Mouse (Mus musculus) left cerebral cortex, postnatal 4 days (tissue): ENCODE measurements around the gene Wdr19. TPM values are rescaled to one million over a fixed set of nuclear protein-coding genes. Genes with fewer than 3 reads are reported as not detected.
"Not testable (repeated sequence)": the region's sequence is repeated elsewhere in the genome, so short reads cannot be mapped to it uniquely, and the experiment has no call there.

Experiments used
- DNase-seq: peaks from one replicate; pipeline ENCODE4 v3.0.0-alpha.2; 2022
- intact Hi-C: fragments of 180-260 bp; cut with DNase I; formaldehyde crosslinking; loops from one replicate; pipeline ENCODE4 v1.15.1; 2025
- total RNA-seq, 2 experiments: library from RNA; stranded (reverse); gene quantifications; 2 replicates each; pipeline ENCODE4 v1.2.3; 2021

The Wdr19 gene
- total RNA-seq, 2 experiments from 2014 or later, result 16.3 to 19.3 TPM

- intact Hi-C loops, result no loop called here
- DNase-seq, result no peak
Observed at GRCm38 (mm10) chr5:65191601-65192000, 7.9 kb upstream of the Wdr19 start.

DNA sequence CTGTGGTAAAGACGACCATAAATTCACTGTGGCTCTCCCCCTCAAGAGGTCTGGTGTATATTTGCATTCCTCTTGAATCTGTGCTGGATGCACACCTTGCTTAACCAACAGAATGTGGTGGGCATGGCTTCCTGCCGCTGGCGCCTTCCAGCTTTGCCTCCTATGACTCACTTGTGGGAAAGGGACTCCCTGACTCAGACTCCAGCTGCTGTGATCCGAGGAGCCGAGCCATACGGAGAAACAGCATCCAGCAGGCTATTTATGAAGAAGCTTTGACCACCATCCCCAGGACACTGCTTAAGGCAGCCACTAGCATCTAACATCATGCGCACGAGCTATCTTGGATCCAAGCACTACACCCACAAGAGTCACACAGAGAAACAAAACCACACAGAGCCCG is 5.1 kb upstream of the Wdr19 start:
- intact Hi-C loops, result no loop called here
- no peak for DNase-seq

DNA sequence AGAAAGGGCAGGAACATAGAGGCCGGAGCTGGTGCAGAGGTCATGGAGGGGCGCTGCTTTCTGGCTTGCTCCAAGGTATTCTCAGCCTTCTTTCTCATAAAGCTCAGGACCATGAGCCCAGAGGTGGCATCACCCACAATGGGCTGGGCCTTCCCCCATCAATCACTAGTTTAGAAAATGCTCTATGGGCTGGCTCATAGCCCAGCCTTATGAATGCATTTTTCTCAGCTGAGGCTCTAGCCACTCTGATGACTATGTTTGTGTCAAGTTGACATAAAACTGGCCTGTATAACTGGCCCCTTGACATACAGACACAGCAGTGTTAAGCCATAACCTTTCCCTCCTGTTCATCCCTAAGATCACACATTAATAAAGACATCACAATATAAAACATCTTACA is 5.2 kb downstream of the Wdr19 start:
- intact Hi-C loops, result no loop called here
- DNase-seq, result no peak

GRCm38 (mm10) chr5:65213321-65213720 is 13.8 kb downstream of the Wdr19 start:
- peak; percentile 54 for DNase-seq
- intact Hi-C loops, result loop anchor here (10.0 kb wide), 1 partner anchor 209 kb away; no protein-coding TSS in a partner anchor

GRCm38 (mm10) chr5:65217305-65218269 is 18.1 kb downstream of the Wdr19 start:
- intact Hi-C loops, result loop anchor here (10.0 kb wide), 1 partner anchor 213 kb away; no protein-coding TSS in a partner anchor
- no peak for DNase-seq

GRCm38 (mm10) chr5:65221037-65221436 is 21.5 kb downstream of the Wdr19 start:
- intact Hi-C loops, result no loop called here
- no peak for DNase-seq

- intact Hi-C loops, result no loop called here
- DNase-seq, result no peak
Observed at GRCm38 (mm10) chr5:65224056-65224455, 24.6 kb downstream of the Wdr19 start.

DNA sequence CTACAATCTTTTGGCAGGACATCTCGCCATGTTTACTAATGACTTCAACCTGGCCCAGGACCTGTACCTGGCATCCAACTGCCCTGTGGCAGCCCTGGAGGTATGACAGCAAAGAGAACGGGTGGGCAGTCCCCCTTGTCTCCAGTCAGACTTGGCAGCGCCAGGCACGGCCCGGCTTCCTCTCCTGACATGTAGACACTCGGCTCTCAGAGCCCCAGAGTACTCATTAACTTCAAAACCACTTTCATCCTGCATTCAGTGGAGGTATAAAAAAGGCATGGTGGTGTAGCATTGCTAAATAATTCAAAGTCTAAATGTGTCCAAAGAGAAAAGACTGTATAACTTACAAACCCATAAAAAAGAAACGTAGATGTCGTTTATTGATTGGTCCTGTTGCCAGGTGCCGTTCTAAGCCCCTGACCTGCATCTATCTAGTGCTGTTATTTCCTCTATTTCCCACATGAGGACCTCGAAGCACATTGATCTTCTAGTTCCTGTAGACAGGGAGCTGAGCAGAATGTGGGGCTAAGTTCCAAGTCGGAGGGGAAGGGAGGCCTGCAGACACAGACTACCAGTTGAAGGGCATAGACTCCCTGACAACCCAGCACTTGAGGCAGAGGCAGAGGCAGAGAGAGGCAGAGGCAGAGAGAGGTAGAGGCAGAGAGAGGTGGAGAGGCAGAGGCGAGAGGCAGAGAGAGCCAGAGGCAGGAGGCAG is 31.9 kb downstream of the Wdr19 start:
- intact Hi-C loops, result no loop called here
- no peak for DNase-seq

- intact Hi-C loops, result loop anchor here (10.0 kb wide), 2 partner anchors 238 to 358 kb away; no protein-coding TSS in a partner anchor
- peak; percentile 35 for DNase-seq
Observed at GRCm38 (mm10) chr5:65242740-65243139, 43.2 kb downstream of the Wdr19 start.

GRCm38 (mm10) chr5:65247296-65247695 is 47.8 kb downstream of the Wdr19 start:
- intact Hi-C loops, result loop anchor here (10.0 kb wide), 2 partner anchors 242 to 362 kb away; no protein-coding TSS in a partner anchor

DNA sequence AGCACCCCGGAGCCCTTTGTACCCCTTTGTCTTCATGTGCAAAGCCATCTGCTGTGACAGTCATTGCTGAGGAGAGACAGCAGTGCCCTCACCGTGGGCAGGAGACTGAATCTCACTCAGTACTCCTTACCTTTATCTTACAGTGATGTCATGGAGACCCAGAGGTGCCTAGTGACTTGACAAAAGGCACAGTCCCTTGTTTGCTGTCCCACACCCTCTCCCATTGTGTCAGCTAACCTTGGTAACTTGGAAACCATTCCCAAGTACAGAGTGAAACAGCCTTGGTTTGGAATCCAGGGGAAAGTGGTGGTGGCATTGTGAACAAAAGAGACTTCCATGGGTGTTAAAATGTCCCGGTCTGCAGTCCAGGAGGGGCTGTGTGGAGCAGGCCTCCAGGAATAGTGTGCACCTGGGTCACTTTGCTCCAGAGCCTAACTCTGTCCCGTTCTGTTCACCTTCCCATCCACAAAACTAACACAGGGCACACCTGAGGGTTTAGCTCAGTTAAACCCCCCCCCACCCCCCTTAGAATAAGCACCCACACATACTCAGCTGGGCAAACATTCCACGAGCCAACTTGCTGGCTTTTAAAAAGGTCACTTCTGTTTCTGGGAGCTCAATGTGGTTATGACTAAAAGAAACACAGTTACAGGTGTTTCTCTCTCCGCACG is 50.8 kb downstream of the Wdr19 start:
- no peak for DNase-seq
- intact Hi-C loops, result no loop called here

More at GRCm38 (mm10) chr5:65247296-65247695, 47.8 kb downstream of the Wdr19 start:
- DNase-seq, result no peak

DNA sequence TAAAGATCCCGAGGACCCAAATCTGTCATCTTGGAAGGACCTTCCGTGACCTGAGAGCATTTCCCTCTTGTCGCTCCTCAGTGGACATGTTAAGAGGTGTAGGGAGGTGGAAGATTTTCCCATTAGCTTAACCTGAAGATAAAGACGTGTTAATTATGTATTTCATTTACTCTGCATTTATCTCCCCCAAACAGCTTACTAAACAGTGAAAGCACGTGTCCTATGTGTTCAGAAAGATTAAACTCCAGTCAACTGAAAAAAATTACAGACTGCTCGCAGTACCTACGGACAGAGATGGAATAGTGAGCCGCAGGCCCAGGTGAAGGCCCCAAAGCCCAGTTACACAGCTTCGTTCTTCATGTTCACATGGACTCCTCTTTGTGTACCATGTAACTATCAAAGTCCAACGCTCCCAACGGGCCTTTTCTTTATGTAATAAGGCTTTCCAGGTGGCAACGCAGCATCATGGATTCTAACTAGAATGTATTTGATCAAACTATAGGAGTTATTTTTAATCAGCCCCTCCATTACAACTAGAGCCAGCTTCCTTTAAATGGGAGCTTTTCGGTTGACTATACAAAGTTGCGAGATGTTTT is 58.5 kb downstream of the Wdr19 start:
- intact Hi-C loops, result no loop called here
- DNase-seq, result no peak

DNA sequence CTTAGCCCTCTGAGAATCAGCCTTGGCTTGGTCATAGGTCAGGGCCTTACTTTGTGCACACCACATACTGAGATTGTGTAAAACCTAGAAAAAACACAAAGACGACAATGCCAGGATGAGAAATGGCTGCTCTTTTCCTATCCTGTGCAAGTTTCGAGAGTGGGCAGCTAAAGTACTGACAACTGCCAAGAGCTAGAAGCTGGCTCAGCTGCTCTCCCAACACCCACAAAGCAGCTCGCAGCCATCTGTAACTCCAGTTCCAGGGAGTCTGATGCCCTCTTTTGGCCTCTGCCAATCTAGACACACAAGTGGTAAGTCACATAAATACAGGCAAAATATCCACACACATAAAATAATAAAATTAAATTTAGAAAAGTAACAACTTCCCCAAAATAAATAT is 74.5 kb downstream of the Wdr19 start:
- peak; percentile 20 for DNase-seq
- intact Hi-C loops, result no loop called here

DNA sequence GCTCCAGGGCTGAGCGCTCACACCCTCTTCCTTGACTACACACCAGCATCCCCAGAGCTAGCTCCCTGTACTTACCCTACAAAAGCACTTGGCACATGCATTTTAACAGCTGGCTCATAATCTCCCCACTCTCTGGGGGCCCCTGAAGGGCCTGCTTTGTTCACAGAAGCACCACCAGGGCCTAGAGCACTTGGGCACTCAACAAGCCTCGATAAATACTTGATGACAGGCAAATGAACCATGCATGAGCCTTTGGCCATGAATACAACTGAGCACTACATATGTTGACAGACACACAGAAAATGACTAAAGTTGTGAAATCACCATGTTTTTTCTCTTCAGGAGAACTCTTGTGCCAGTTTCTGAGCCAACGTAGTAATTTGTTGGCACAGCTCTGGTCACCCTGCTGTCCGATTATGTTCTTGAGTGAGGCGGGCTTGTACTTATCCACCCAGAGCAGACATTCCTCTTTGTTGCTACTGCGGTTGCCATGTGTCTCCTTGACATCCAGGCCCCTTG is 79.7 kb downstream of the Wdr19 start:
- peak; percentile 78 for DNase-seq
- intact Hi-C loops, result no loop called here

- peak; percentile 48 for DNase-seq
- intact Hi-C loops, result no loop called here
Observed at GRCm38 (mm10) chr5:65281216-65281615, 81.7 kb downstream of the Wdr19 start.

DNA sequence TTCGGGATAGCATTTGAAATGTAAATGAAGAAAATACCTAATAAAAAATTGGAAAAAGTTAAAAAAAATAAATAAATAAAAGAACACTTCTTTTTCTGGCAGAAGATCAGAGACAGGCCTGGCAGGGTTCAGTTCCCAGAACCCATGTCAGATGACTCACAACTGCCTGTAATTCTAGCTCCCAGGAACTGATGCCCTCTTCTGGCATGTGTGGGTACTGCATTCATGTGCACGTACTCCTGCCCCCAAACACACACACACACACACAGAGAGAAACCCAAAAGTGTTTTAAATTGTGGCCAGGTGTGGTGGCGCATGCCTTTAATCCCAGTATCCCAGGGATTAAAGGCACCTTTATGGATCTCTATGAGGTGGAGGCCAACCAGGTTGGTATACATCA is 84.7 kb downstream of the Wdr19 start:
- intact Hi-C loops, result no loop called here
- no peak for DNase-seq

- intact Hi-C loops, result no loop called here
- DNase-seq, result peak; percentile 65
Observed at GRCm38 (mm10) chr5:65287751-65288701, 88.5 kb downstream of the Wdr19 start.

DNA sequence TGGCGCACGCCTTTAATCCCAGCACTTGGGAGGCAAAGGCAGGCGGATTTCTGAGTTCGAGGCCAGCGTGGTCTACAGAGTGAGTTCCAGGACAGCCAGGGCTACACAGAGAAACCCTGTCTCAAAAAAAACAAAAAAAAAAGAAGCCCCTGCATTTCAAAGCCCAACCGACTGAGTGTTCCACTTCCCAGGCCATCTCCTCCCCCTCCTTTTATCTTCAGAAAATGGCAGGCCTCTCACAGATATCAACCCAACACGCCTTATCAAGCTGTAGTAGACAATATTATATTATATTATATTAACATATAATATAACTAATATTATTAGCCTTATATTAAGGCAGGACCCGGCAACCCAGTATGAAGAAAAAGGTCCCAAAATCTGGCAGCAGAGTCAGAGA is 89.5 kb downstream of the Wdr19 start:
- intact Hi-C loops, DNase-seq: not testable (repeated sequence)

DNA sequence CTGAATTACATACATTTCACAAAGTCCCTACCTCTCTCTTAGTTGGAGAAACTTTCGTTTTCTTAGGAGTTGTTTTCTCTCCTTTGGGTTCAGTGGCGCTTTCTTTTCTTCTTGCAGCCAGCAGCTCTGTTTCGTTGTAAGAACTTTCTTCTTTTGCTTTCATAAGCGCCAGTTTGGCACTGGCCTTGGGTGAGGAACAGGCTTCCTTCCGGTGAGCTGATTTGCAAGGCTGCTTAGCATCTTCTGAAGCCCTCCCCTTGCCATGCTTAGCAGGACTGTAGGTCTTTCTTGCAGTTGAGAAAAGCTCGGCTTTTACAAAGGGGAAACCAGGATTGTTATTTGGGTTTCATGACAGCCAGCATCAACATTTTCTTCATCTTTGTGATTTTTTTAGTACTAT is 94.1 kb downstream of the Wdr19 start:
- no peak for DNase-seq
- intact Hi-C loops, result no loop called here
